Comparison of ENCODE assay signal across 8 mouse cellular contexts in the genomic region with DNA sequence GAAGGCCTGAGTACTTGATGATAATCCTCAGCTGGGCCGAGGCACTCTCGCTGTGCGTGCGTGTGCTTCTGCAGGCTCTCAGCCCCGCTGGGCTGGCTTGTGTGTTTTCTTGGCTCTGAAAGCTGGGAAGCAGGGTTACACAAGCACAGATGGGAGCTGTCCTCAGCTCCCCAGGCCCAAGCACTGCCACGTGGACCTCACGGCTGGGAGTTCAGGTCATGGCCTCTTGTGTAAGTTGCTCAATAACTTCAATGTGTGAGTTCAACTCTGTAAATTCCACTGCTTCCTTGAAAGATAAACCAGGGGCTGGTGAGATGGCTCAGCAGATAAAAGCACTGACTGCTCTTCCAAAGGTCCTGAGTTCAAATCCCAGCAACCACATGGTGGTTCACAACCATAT. TPM values are rescaled to one million over a fixed set of nuclear protein-coding genes. Genes with fewer than 3 reads are reported as not detected.
A peak's percentile ranks its signal among the peaks of the same experiment; 100 is the strongest.
DNase-seq lines count a peak whose midpoint lies in the region; ATAC-seq and TF ChIP-seq lines count a peak whose summit lies in the region.

No protein-coding gene starts in this region.

- no peak overlapping the region for H3K27ac ChIP-seq in hindbrain, embryonic 10.5 days
- H3K27ac ChIP-seq in hindbrain, embryonic 13.5 days = no peak overlapping the region
- no peak overlapping the region for H3K27ac ChIP-seq in left cerebral cortex, adult 2 months

- H3K4me1 ChIP-seq in hindbrain, embryonic 10.5 days (replicated peaks) = peaks cover 3% of the 10 kb centered on the region; the same call in 1 of the 2 replicates
- H3K4me1 ChIP-seq in hindbrain, embryonic 13.5 days (replicated peaks) = no peaks in the 10 kb centered on the region

- no peaks in the 10 kb centered on the region for H3K9me3 ChIP-seq in hindbrain, embryonic 10.5 days
- H3K9me3 ChIP-seq in hindbrain, embryonic 13.5 days = no peaks in the 10 kb centered on the region

- no peak overlapping the region for H3K4me2 ChIP-seq in hindbrain, embryonic 13.5 days

- H3K4me3 ChIP-seq in hindbrain, embryonic 10.5 days = no peak overlapping the region
- H3K4me3 ChIP-seq in hindbrain, embryonic 13.5 days = no peak overlapping the region
- no peak overlapping the region for H3K4me3 ChIP-seq in left cerebral cortex, adult 2 months

- ATAC-seq in hindbrain, embryonic 13.5 days (ENCODE audit: low FRiP score) = no peak

- DNase-seq in hindbrain, embryonic 10.5 days (ENCODE audit: low spot score) = peak; percentile 27
- peak; percentile 75 for DNase-seq in heart, adult 8-10 months (ENCODE audit: low spot score)
- peak; percentile 70 to 93 for DNase-seq in kidney, postnatal 25 days
- peak; percentile 28 for DNase-seq in ovary, postnatal 14 days (ENCODE audit: low spot score)
- no peak for DNase-seq in thymus, postnatal 25 days
- no peak for DNase-seq in retina, embryonic 14.5 days (ENCODE audit: low spot score)
- no peak for DNase-seq in left cerebral cortex, adult 2 months (ENCODE audit: extremely low spot score in 1 of 2, low spot score in 2 of 2)

- H3K9ac ChIP-seq in hindbrain, embryonic 13.5 days = no peak overlapping the region

- no peaks in the 10 kb centered on the region for H3K27me3 ChIP-seq in hindbrain, embryonic 10.5 days (ENCODE audit: insufficient read depth, poor library complexity, severe bottlenecking)
- no peaks in the 10 kb centered on the region for H3K27me3 ChIP-seq in hindbrain, embryonic 13.5 days

- TF ChIP-seq CTCF in left cerebral cortex, adult 2 months (IDR thresholded peaks at IDR 0.05) = no peak

- peaks cover 13% of the 10 kb centered on the region; the same call in 1 of the 2 replicates for H3K36me3 ChIP-seq in hindbrain, embryonic 10.5 days
- H3K36me3 ChIP-seq in hindbrain, embryonic 13.5 days = no peaks in the 10 kb centered on the region

- intact Hi-C loops in left cerebral cortex, adult 2 months (cut with DNase I) = no loop called here

- 70% methylated on average over 7 of the region's 7 CpGs for WGBS in hindbrain, embryonic 10.5 days
- WGBS in hindbrain, embryonic 13.5 days = 78% methylated on average over 7 of the region's 7 CpGs

RNA-seq across cellular contexts. Expression of a gene that starts 24.9 kb away (rescaled TPM):
- 15.2 and 18.8 TPM in 2 replicates for polyA plus RNA-seq in hindbrain, embryonic 10.5 days (2016; fragmentation: Nextera tagmentation; extraction: Ambion mirVana)
- 9.0 and 9.6 TPM in 2 replicates for polyA plus RNA-seq in hindbrain, embryonic 13.5 days (2015; fragmentation: Nextera tagmentation; extraction: Ambion mirVana)
- 10 to 100 TPM; 53.9 to 60.3 (median 57.4) TPM for total RNA-seq in heart, adult 8-10 months (2022)
- total RNA-seq in left cerebral cortex, adult 2 months (2021) = 1 to 10 TPM; 5.0 to 8.2 TPM

Comparison
In these comparisons a context has a peak if more than half of its experiments do, and no peak if none do; other contexts are left out.
1. DNase-seq: peak in hindbrain, embryonic 10.5 days (single experiment), heart, adult 8-10 months (single experiment), kidney, postnatal 25 days (2 of 2) and ovary, postnatal 14 days (single experiment); none in thymus, postnatal 25 days (single experiment), retina, embryonic 14.5 days (single experiment) and left cerebral cortex, adult 2 months (0 of 2).
2. RNA of a gene that starts 24.9 kb away (total RNA-seq): 53.9 to 60.3 TPM in heart, adult 8-10 months; 5.0 to 8.2 TPM in left cerebral cortex, adult 2 months; every median in the first group is over 4 times any median in the second.